Mouse (Mus musculus) hindbrain, embryonic 12.5 days (tissue): ENCODE data around the gene Esrrg. TPM values are rescaled to one million over a fixed set of nuclear protein-coding genes. Genes with fewer than 3 reads are reported as not detected.

Experiments used
- ATAC-seq: fragments of 200-750 bp; cut with Nextera tagmentation; 2 replicates; pipeline ENCODE4 v1.8.0; 2017; ENCODE audit warnings: moderate TSS enrichment; ENCODE audit not compliant: low FRiP score
- H3K27ac ChIP-seq: fragments of 300-500 bp; sonication (generic); 2 replicates; pipeline ENCODE4 v1.5.1; 2016; ENCODE audit warnings: mild to moderate bottlenecking
- H3K27me3 ChIP-seq: fragments of 300-500 bp; sonication (generic); 2 replicates; pipeline ENCODE4 v1.6.1; 2016; ENCODE audit warnings: mild to moderate bottlenecking
- H3K36me3 ChIP-seq: fragments of 300-500 bp; sonication (generic); 2 replicates; pipeline ENCODE4 v1.6.1; 2016; ENCODE audit warnings: mild to moderate bottlenecking
- H3K4me1 ChIP-seq: fragments of 300-500 bp; sonication (generic); 2 replicates; pipeline ENCODE4 v1.6.1; 2016
- H3K4me2 ChIP-seq: fragments of 300-500 bp; sonication (generic); replicated peaks from 2 replicates; pipeline ENCODE4 v1.6.1; 2016; ENCODE audit warnings: mild to moderate bottlenecking
- H3K4me3 ChIP-seq: fragments of 300-500 bp; sonication (generic); 2 replicates; pipeline ENCODE4 v1.5.1; 2016; ENCODE audit warnings: mild to moderate bottlenecking
- H3K9ac ChIP-seq: fragments of 300-500 bp; sonication (generic); 2 replicates; pipeline ENCODE4 v1.6.1; 2016; ENCODE audit warnings: mild to moderate bottlenecking, moderate library complexity
- H3K9me3 ChIP-seq: fragments of 300-500 bp; sonication (generic); replicated peaks from 2 replicates; pipeline ENCODE4 v1.6.1; 2016; ENCODE audit warnings: mild to moderate bottlenecking
- WGBS: fragments of 180-500 bp; shearing (Covaris S2); methylation state at CpG from one replicate; pipeline ENCODE4 v1.1.7; 2016; 5-methylcytosine and 5-hydroxymethylcytosine counted together
- polyA plus RNA-seq: library from polyadenylated mRNA; unstranded; fragments of >200 nt; fragmentation: Nextera tagmentation; extraction: Ambion mirVana; gene quantifications from 2 replicates; pipeline ENCODE4 v1.2.1, GENCODE M21; 2016

Esrrg gene
- polyA plus RNA-seq, 1 experiment from 2014 or later: 19.3 TPM

- Histone ChIP-seq H3K9me3 (no peaks in the 10 kb centered on the region), H3K27ac (no peak overlapping the region), H3K27me3 (no peaks in the 10 kb centered on the region), H3K36me3 (no peaks in the 10 kb centered on the region), H3K9ac (no peak overlapping the region), H3K4me2 (no peak overlapping the region), H3K4me3 (no peak overlapping the region), H3K4me1 (peaks cover 8% of the 10 kb centered on the region; the same call in 1 of the 2 replicates)
- no peak for ATAC-seq
- WGBS: 14% methylated on average over 4 of the region's 4 CpGs
These were observed 422.7 kb downstream of the Esrrg start for GRCm38 (mm10) chr1:188031276-188031675.

- Histone ChIP-seq H3K27me3 (no peaks in the 10 kb centered on the region), H3K4me3 (no peak overlapping the region), H3K9ac (no peak overlapping the region), H3K4me1 (peaks cover 5% of the 10 kb centered on the region; the same call in 1 of the 2 replicates), H3K9me3 (no peaks in the 10 kb centered on the region), H3K27ac (no peak overlapping the region), H3K4me2 (no peak overlapping the region), H3K36me3 (no peaks in the 10 kb centered on the region)
- 58% methylated on average over 8 of the region's 8 CpGs for WGBS
- ATAC-seq: no peak
These were observed 427.4 kb downstream of the Esrrg start for GRCm38 (mm10) chr1:188035957-188036356.

- no peaks in the 10 kb centered on the region for H3K36me3 ChIP-seq
- no peaks in the 10 kb centered on the region for H3K9me3 ChIP-seq
- no peak overlapping the region for H3K4me2 ChIP-seq
- no peak overlapping the region for H3K4me3 ChIP-seq
- ATAC-seq: no peak
- H3K9ac ChIP-seq: no peak overlapping the region
- H3K27ac ChIP-seq: no peak overlapping the region
- 83% methylated on average over 6 of the region's 6 CpGs for WGBS
- H3K27me3 ChIP-seq: no peaks in the 10 kb centered on the region
- no peaks in the 10 kb centered on the region for H3K4me1 ChIP-seq
These were observed 438.1 kb downstream of the Esrrg start for GRCm38 (mm10) chr1:188046691-188047121.

GRCm38 (mm10) chr1:188047148-188047547 lies 438.6 kb downstream of the Esrrg start:
- WGBS: 88% methylated on average over 3 of the region's 3 CpGs
- no peak for ATAC-seq
- Histone ChIP-seq H3K9me3 (no peaks in the 10 kb centered on the region), H3K9ac (no peak overlapping the region), H3K27ac (no peak overlapping the region), H3K36me3 (no peaks in the 10 kb centered on the region), H3K4me1 (no peaks in the 10 kb centered on the region), H3K4me3 (no peak overlapping the region), H3K4me2 (no peak overlapping the region), H3K27me3 (no peaks in the 10 kb centered on the region)

- Histone ChIP-seq H3K4me3 (no peak overlapping the region), H3K9me3 (no peaks in the 10 kb centered on the region), H3K36me3 (no peaks in the 10 kb centered on the region), H3K27me3 (no peaks in the 10 kb centered on the region), H3K4me2 (no peak overlapping the region), H3K9ac (no peak overlapping the region), H3K4me1 (no peaks in the 10 kb centered on the region), H3K27ac (no peak overlapping the region)
- ATAC-seq: no peak
- 71% methylated on average over 3 of the region's 3 CpGs for WGBS
These were observed 447.3 kb downstream of the Esrrg start for GRCm38 (mm10) chr1:188055888-188056287.

- no peaks in the 10 kb centered on the region for H3K36me3 ChIP-seq
- no peak for ATAC-seq
- no peaks in the 10 kb centered on the region for H3K4me1 ChIP-seq
- H3K9ac ChIP-seq: no peak overlapping the region
- no peaks in the 10 kb centered on the region for H3K27me3 ChIP-seq
- H3K4me2 ChIP-seq: no peak overlapping the region
- no peak overlapping the region for H3K27ac ChIP-seq
- H3K9me3 ChIP-seq: no peaks in the 10 kb centered on the region
- no peak overlapping the region for H3K4me3 ChIP-seq
- 51% methylated on average over 4 of the region's 4 CpGs for WGBS
These were observed 449.3 kb downstream of the Esrrg start for GRCm38 (mm10) chr1:188057892-188058291.

GRCm38 (mm10) chr1:188059006-188059405 lies 450.4 kb downstream of the Esrrg start:
- Histone ChIP-seq H3K4me2 (no peak overlapping the region), H3K4me1 (no peaks in the 10 kb centered on the region), H3K36me3 (no peaks in the 10 kb centered on the region), H3K9ac (no peak overlapping the region), H3K4me3 (no peak overlapping the region), H3K27ac (no peak overlapping the region), H3K27me3 (no peaks in the 10 kb centered on the region), H3K9me3 (no peaks in the 10 kb centered on the region)
- no peak for ATAC-seq
- WGBS: 83% methylated on average over 6 of the region's 6 CpGs

- Histone ChIP-seq H3K9me3 (no peaks in the 10 kb centered on the region), H3K27me3 (no peaks in the 10 kb centered on the region), H3K4me1 (no peaks in the 10 kb centered on the region), H3K4me2 (no peak overlapping the region), H3K9ac (no peak overlapping the region), H3K36me3 (no peaks in the 10 kb centered on the region), H3K27ac (no peak overlapping the region; the same call in 1 of the 2 replicates), H3K4me3 (no peak overlapping the region)
- 85% methylated on average over 7 of the region's 7 CpGs for WGBS
- no peak for ATAC-seq
These were observed 451.9 kb downstream of the Esrrg start for GRCm38 (mm10) chr1:188060493-188060892.

GRCm38 (mm10) chr1:188068833-188069232 lies 460.2 kb downstream of the Esrrg start:
- Histone ChIP-seq H3K9me3 (no peaks in the 10 kb centered on the region), H3K27ac (no peak overlapping the region), H3K9ac (no peak overlapping the region), H3K4me2 (no peak overlapping the region), H3K4me3 (no peak overlapping the region), H3K36me3 (no peaks in the 10 kb centered on the region), H3K27me3 (no peaks in the 10 kb centered on the region; the same call in 1 of the 2 replicates), H3K4me1 (no peaks in the 10 kb centered on the region)
- 85% methylated on average over 9 of the region's 9 CpGs for WGBS
- ATAC-seq: no peak

GRCm38 (mm10) chr1:188069849-188070248 lies 461.3 kb downstream of the Esrrg start:
- H3K27me3 ChIP-seq: no peaks in the 10 kb centered on the region; the same call in 1 of the 2 replicates
- no peaks in the 10 kb centered on the region for H3K36me3 ChIP-seq
- no peaks in the 10 kb centered on the region for H3K9me3 ChIP-seq
- no peak overlapping the region for H3K4me2 ChIP-seq
- H3K4me3 ChIP-seq: no peak overlapping the region
- no peak for ATAC-seq
- no peak overlapping the region for H3K27ac ChIP-seq
- H3K4me1 ChIP-seq: no peaks in the 10 kb centered on the region
- H3K9ac ChIP-seq: no peak overlapping the region

GRCm38 (mm10) chr1:188077561-188078195 lies 469.1 kb downstream of the Esrrg start:
- ATAC-seq: no peak
- no peak overlapping the region for H3K27ac ChIP-seq

GRCm38 (mm10) chr1:188080261-188080875 lies 471.8 kb downstream of the Esrrg start:
- WGBS: 35% methylated on average over 12 of the region's 12 CpGs
- no peak for ATAC-seq
- H3K27ac ChIP-seq: no peak overlapping the region

More at GRCm38 (mm10) chr1:188077561-188078195, 469.1 kb downstream of the Esrrg start:
- H3K4me1 ChIP-seq: peaks cover 20% of the 10 kb centered on the region
- 89% methylated on average over 11 of the region's 11 CpGs for WGBS
- H3K4me2 ChIP-seq: no peak overlapping the region
- no peaks in the 10 kb centered on the region for H3K9me3 ChIP-seq
- no peaks in the 10 kb centered on the region for H3K36me3 ChIP-seq
- H3K4me3 ChIP-seq: no peak overlapping the region
- no peaks in the 10 kb centered on the region; the same call in 1 of the 2 replicates for H3K27me3 ChIP-seq
- no peak overlapping the region for H3K9ac ChIP-seq

More at GRCm38 (mm10) chr1:188080261-188080875, 471.8 kb downstream of the Esrrg start:
- H3K27me3 ChIP-seq: no peaks in the 10 kb centered on the region
- no peak overlapping the region for H3K4me2 ChIP-seq
- no peaks in the 10 kb centered on the region for H3K9me3 ChIP-seq
- H3K4me1 ChIP-seq: peaks cover 24% of the 10 kb centered on the region
- H3K9ac ChIP-seq: no peak overlapping the region
- H3K36me3 ChIP-seq: no peaks in the 10 kb centered on the region
- no peak overlapping the region for H3K4me3 ChIP-seq
